ENCODE assay signal across 8 mouse cellular contexts in genomic region chr7:140953800-140954732, GRCm38 (mm10). TPM values are rescaled to one million over a fixed set of nuclear protein-coding genes. Genes with fewer than 3 reads are reported as not detected.
DNase-seq lines count a peak whose midpoint lies in the region; ATAC-seq and TF ChIP-seq lines count a peak whose summit lies in the region.

No protein-coding gene starts in this region.

- TF ChIP-seq POLR2A in MEL (IDR thresholded peaks at IDR 0.05; ENCODE audit: control insufficient read depth in 1 of 2, insufficient read depth in 1 of 2, low read depth in 1 of 2, low read length in 2 of 2, poor library complexity in 1 of 2) = 0 out of 4 replicates have a peak, but pooled peaks of 1 of the 2 experiments have one; percentile 24

- peak overlapping the region; percentile 69 to 70 for H3K4me3 ChIP-seq in MEL (ENCODE audit: control insufficient read depth in 1 of 2, insufficient read depth in 1 of 2, low read depth in 2 of 2, low read length in 2 of 2)
- 0 out of 2 replicates have a peak overlapping the region, but pooled peaks have one; percentile 34 for H3K4me3 ChIP-seq in hindbrain, embryonic 11.5 days (ENCODE audit: low read depth, low read length)
- H3K4me3 ChIP-seq in macrophage (ENCODE audit: inconsistent target) = peak overlapping the region; percentile 80

- no peak for TF ChIP-seq CTCF in MEL (IDR thresholded peaks at IDR 0.05 in 2 of 3, conservative IDR thresholded peaks at IDR 0.05 in 1 of 3; ENCODE audit: control insufficient read depth in 1 of 3, insufficient read depth in 1 of 3, low read depth in 2 of 3, low read length in 3 of 3, poor library complexity in 1 of 3, severe bottlenecking in 1 of 3)

- peak; percentile 24 to 33; a peak in 2 of 4 replicates for TF ChIP-seq EP300 in MEL (IDR thresholded peaks at IDR 0.05; ENCODE audit: low read depth in 1 of 2, low read length in 2 of 2)

- ATAC-seq in hindbrain, embryonic 11.5 days (ENCODE audit: low FRiP score) = no peak

- H3K27me3 ChIP-seq in MEL (ENCODE audit: control insufficient read depth in 1 of 2, insufficient read depth in 2 of 2, low read length in 2 of 2) = no peaks in the 10 kb centered on the region
- no peaks in the 10 kb centered on the region for H3K27me3 ChIP-seq in hindbrain, embryonic 11.5 days (ENCODE audit: control insufficient read depth, insufficient read depth, low read length)

- peak; percentile 79 for DNase-seq in A20 (ENCODE audit: low read depth, low spot score)
- peak; percentile 58 for DNase-seq in MEL (ENCODE audit: low read depth, low spot score)
- DNase-seq in hindbrain, embryonic 11.5 days (ENCODE audit: low spot score) = no peak
- no peak for DNase-seq in cerebellum, postnatal 14 days
- no peak for DNase-seq in adipocyte (ENCODE audit: low spot score)
- no peak for DNase-seq in embryo, embryonic 11 days
- no peak for DNase-seq in urinary bladder, postnatal 36 days (ENCODE audit: low spot score in 2 of 2)

- peaks cover 29% of the 10 kb centered on the region for H3K79me2 ChIP-seq in MEL (ENCODE audit: control insufficient read depth, insufficient read depth, low read length, poor library complexity)
- H3K79me2 ChIP-seq in macrophage (ENCODE audit: inconsistent target) = peaks cover 58% of the 10 kb centered on the region

- peak overlapping the region; percentile 46 for H3K9ac ChIP-seq in MEL (ENCODE audit: control insufficient read depth, low read depth, low read length, poor library complexity, severe bottlenecking)
- no peak overlapping the region for H3K9ac ChIP-seq in hindbrain, embryonic 11.5 days (ENCODE audit: low read depth, low read length)

- no peak for TF ChIP-seq RAD21 in MEL (IDR thresholded peaks at IDR 0.05; ENCODE audit: low read depth, low read length)

- H3K36me3 ChIP-seq in MEL (ENCODE audit: control insufficient read depth in 1 of 2, insufficient read depth in 2 of 2, low read length in 2 of 2) (peaks cover 0 to 14% of the 10 kb centered on the region in 2 experiments; a peak in 2 of 4 replicates), macrophage (ENCODE audit: inconsistent target) (peaks cover 16% of the 10 kb centered on the region)
- no peaks in the 10 kb centered on the region for H3K36me3 ChIP-seq in hindbrain, embryonic 11.5 days (ENCODE audit: control insufficient read depth, insufficient read depth, low read length)

- peak overlapping the region; percentile 53 for H3K4me2 ChIP-seq in hindbrain, embryonic 11.5 days (replicated peaks; ENCODE audit: low read depth, low read length)

- H3K9me3 ChIP-seq in MEL (replicated peaks; ENCODE audit: insufficient read depth, low read length) = no peaks in the 10 kb centered on the region
- no peaks in the 10 kb centered on the region for H3K9me3 ChIP-seq in hindbrain, embryonic 11.5 days (ENCODE audit: control insufficient read depth, low read length)

- H3K27ac ChIP-seq in MEL (ENCODE audit: control insufficient read depth, low read depth, low read length) (peak overlapping the region; percentile 22; the same call in 1 of the 2 replicates), macrophage (peak overlapping the region; percentile 94)
- no peak overlapping the region for H3K27ac ChIP-seq in hindbrain, embryonic 11.5 days (ENCODE audit: low read depth, low read length)

- 69% methylated on average over 15 of the region's 15 CpGs for WGBS in hindbrain, embryonic 11.5 days
- WGBS in macrophage (ENCODE audit: missing documents) = 9% methylated on average over 15 of the region's 15 CpGs

- peaks cover 0 to 21% of the 10 kb centered on the region in 2 experiments; a peak in 3 of 4 replicates for H3K4me1 ChIP-seq in MEL (ENCODE audit: control insufficient read depth in 1 of 2, insufficient read depth in 2 of 2, low read length in 2 of 2)
- H3K4me1 ChIP-seq in hindbrain, embryonic 11.5 days (replicated peaks; ENCODE audit: control insufficient read depth, insufficient read depth, low read length) = no peaks in the 10 kb centered on the region; the same call in 1 of the 2 replicates

TF ChIP-seq in MEL, 35 proteins besides CTCF, POLR2A, EP300 and RAD21 (continues in another document):
- TF ChIP-seq USF1 (IDR thresholded peaks at IDR 0.05; ENCODE audit: low read depth, low read length) (no peak), POLR2AphosphoS2 (IDR thresholded peaks at IDR 0.05; ENCODE audit: low read length) (no peak), ETS1 (IDR thresholded peaks at IDR 0.05; ENCODE audit: low read depth, low read length) (peak; percentile 86), MYC (IDR thresholded peaks at IDR 0.05; ENCODE audit: low read depth, low read length) (no peak), SIN3A (IDR thresholded peaks at IDR 0.05; ENCODE audit: low read length) (peak; percentile 88), BHLHE40 (IDR thresholded peaks at IDR 0.05; ENCODE audit: borderline replicate concordance, low read depth, low read length) (no peak), POLR2AphosphoS5 (IDR thresholded peaks at IDR 0.05; ENCODE audit: borderline replicate concordance, low read depth, low read length) (no peak), CHD1 (IDR thresholded peaks at IDR 0.05; ENCODE audit: low read depth, low read length) (no peak), CHD2 (IDR thresholded peaks at IDR 0.05; ENCODE audit: low read length) (no peak), ELF1 (IDR thresholded peaks at IDR 0.05; ENCODE audit: low read depth, low read length) (peak; percentile 37; the same call in 1 of the 2 replicates), MEF2A (IDR thresholded peaks at IDR 0.05; ENCODE audit: extremely low read depth, insufficient replicate concordance, low read depth, low read length, poor library complexity, severe bottlenecking) (0 out of 2 replicates have a peak, but pooled peaks have one; percentile 60), ZNF384 (IDR thresholded peaks at IDR 0.05; ENCODE audit: low read depth, low read length) (no peak), GATA1 (IDR thresholded peaks at IDR 0.05; ENCODE audit: low read depth, low read length) (no peak), GABPA (IDR thresholded peaks at IDR 0.05; ENCODE audit: low read depth, low read length) (no peak)

RNA-seq across cellular contexts. Expression of gene Gm45717, which starts 1.7 kb away (rescaled TPM):
- total RNA-seq in MEL (2012; rRNA removed) = not detected in 2 replicates
- polyA plus RNA-seq in MEL (2012; ENCODE audit: insufficient read depth in 1 of 2, insufficient read length in 2 of 2, low read depth in 1 of 2, low replicate concordance in 2 of 2, missing spikeins in 1 of 2) = not detected
- not detected in 2 replicates for polyA plus RNA-seq in hindbrain, embryonic 11.5 days (2014; fragmentation: Nextera tagmentation; extraction: Ambion mirVana)
- 1 to 10 TPM in 5 of 26 experiments, not detected in 21; 3.0 to 7.9 (median 4.0) TPM for total RNA-seq in macrophage (2018; cell fraction: chromatin; rRNA removed)
- total RNA-seq in macrophage (2018; cell fraction: cytosol; rRNA removed) = under 1 TPM in 3 of 26 experiments, not detected in 23; 0.42 to 0.77 (median 0.47) TPM
- total RNA-seq in macrophage (2018; cell fraction: nucleus; rRNA removed) = 1 to 10 TPM in 3 of 26 experiments, not detected in 23; 3.0 to 3.6 (median 3.0) TPM
- polyA plus RNA-seq in macrophage (2018) = 0.87 TPM in 1 of 3 replicates, not detected in the others

RNA-seq across cellular contexts. Expression of gene Ifitm2, which starts 1.7 kb away (rescaled TPM):
- total RNA-seq in MEL (2012; rRNA removed) = 177 and 213 TPM in 2 replicates
- polyA plus RNA-seq in MEL (2012; ENCODE audit: insufficient read depth in 1 of 2, insufficient read length in 2 of 2, low read depth in 1 of 2, low replicate concordance in 2 of 2, missing spikeins in 1 of 2) (100 to 1,000 TPM in 1 of 2 experiments, not detected in 1; 317 TPM), macrophage (2018) (471 to 1,093 TPM (median 749 TPM) in 3 replicates)
- polyA plus RNA-seq in hindbrain, embryonic 11.5 days (2014; fragmentation: Nextera tagmentation; extraction: Ambion mirVana) = 290 and 308 TPM in 2 replicates
- total RNA-seq in macrophage (2018; cell fraction: chromatin; rRNA removed) = 100 to 1,000 TPM in 1 of 26 experiments, 10 to 100 TPM in 25; 15.1 to 108 (median 29.7) TPM
- total RNA-seq in macrophage (2018; cell fraction: cytosol; rRNA removed) = 1,000 to 10,000 TPM in 1 of 26 experiments, 100 to 1,000 TPM in 25; 564 to 1,058 (median 751) TPM
- total RNA-seq in macrophage (2018; cell fraction: nucleus; rRNA removed) = 100 to 1,000 TPM in 25 of 26 experiments, 10 to 100 TPM in 1; 46.7 to 361 (median 143) TPM

RNA-seq across cellular contexts. Expression of gene Ifitm5, which starts 4.0 kb away (rescaled TPM):
- total RNA-seq in MEL (2012; rRNA removed) = 0.31 TPM in 1 of 2 replicates, not detected in the other
- 1 to 10 TPM in 1 of 2 experiments, not detected in 1; 1.1 TPM for polyA plus RNA-seq in MEL (2012; ENCODE audit: insufficient read depth in 1 of 2, insufficient read length in 2 of 2, low read depth in 1 of 2, low replicate concordance in 2 of 2, missing spikeins in 1 of 2)
- 0.27 and 0.54 TPM in 2 replicates for polyA plus RNA-seq in hindbrain, embryonic 11.5 days (2014; fragmentation: Nextera tagmentation; extraction: Ambion mirVana)
- 10 to 100 TPM in 10 of 26 experiments, 1 to 10 TPM in 16; 3.1 to 25.5 (median 8.4) TPM for total RNA-seq in macrophage (2018; cell fraction: chromatin; rRNA removed)
- 1 to 10 TPM in 2 of 26 experiments, under 1 TPM in 23, not detected in 1; 0.22 to 1.3 (median 0.46) TPM for total RNA-seq in macrophage (2018; cell fraction: cytosol; rRNA removed)
- 10 to 100 TPM in 11 of 26 experiments, 1 to 10 TPM in 15; 3.0 to 27.1 (median 9.1) TPM for total RNA-seq in macrophage (2018; cell fraction: nucleus; rRNA removed)
- 0.30 to 1.0 TPM in 2 of 3 replicates, not detected in the other for polyA plus RNA-seq in macrophage (2018)

RNA-seq across cellular contexts. Expression of gene Pgghg, which starts 12.9 kb away (rescaled TPM):
- total RNA-seq in MEL (2012; rRNA removed) = 3.0 and 3.2 TPM in 2 replicates
- polyA plus RNA-seq in MEL (2012; ENCODE audit: insufficient read depth in 1 of 2, insufficient read length in 2 of 2, low read depth in 1 of 2, low replicate concordance in 2 of 2, missing spikeins in 1 of 2) = 1 to 10 TPM in 1 of 2 experiments, not detected in 1; 7.2 TPM
- polyA plus RNA-seq in hindbrain, embryonic 11.5 days (2014; fragmentation: Nextera tagmentation; extraction: Ambion mirVana) = 9.7 and 10.6 TPM in 2 replicates
- 10 to 100 TPM in 24 of 26 experiments, 1 to 10 TPM in 2; 9.5 to 26.3 (median 16.0) TPM for total RNA-seq in macrophage (2018; cell fraction: chromatin; rRNA removed)
- total RNA-seq in macrophage (2018; cell fraction: cytosol; rRNA removed) = 1 to 10 TPM; 3.7 to 9.5 (median 5.8) TPM
- 10 to 100 TPM in 24 of 26 experiments, 1 to 10 TPM in 2; 8.4 to 25.0 (median 13.3) TPM for total RNA-seq in macrophage (2018; cell fraction: nucleus; rRNA removed)
- polyA plus RNA-seq in macrophage (2018) = 6.3 to 9.2 TPM (median 7.2 TPM) in 3 replicates

RNA-seq across cellular contexts. Expression of gene Ifitm1, which starts 13.0 kb away (rescaled TPM):
- total RNA-seq in MEL (2012; rRNA removed) = 0.23 TPM in 1 of 2 replicates, not detected in the other
- polyA plus RNA-seq in MEL (2012; ENCODE audit: insufficient read depth in 1 of 2, insufficient read length in 2 of 2, low read depth in 1 of 2, low replicate concordance in 2 of 2, missing spikeins in 1 of 2) = not detected
- polyA plus RNA-seq in hindbrain, embryonic 11.5 days (2014; fragmentation: Nextera tagmentation; extraction: Ambion mirVana) = 6.9 and 7.8 TPM in 2 replicates
- total RNA-seq in macrophage (2018; cell fraction: chromatin; rRNA removed) = 100 to 1,000 TPM in 1 of 26 experiments, 10 to 100 TPM in 25; 10.2 to 127 (median 30.9) TPM
- 10 to 100 TPM in 5 of 26 experiments, 1 to 10 TPM in 21; 2.6 to 12.8 (median 6.1) TPM for total RNA-seq in macrophage (2018; cell fraction: cytosol; rRNA removed)
- 100 to 1,000 TPM in 7 of 26 experiments, 10 to 100 TPM in 18, 1 to 10 TPM in 1; 9.7 to 177 (median 37.1) TPM for total RNA-seq in macrophage (2018; cell fraction: nucleus; rRNA removed)
- 4.7 to 18.2 TPM (median 4.8 TPM) in 3 replicates for polyA plus RNA-seq in macrophage (2018)

Comparison
In these comparisons a context has a peak if more than half of its experiments do, and no peak if none do; other contexts are left out.
1. DNase-seq: peak in A20 (single experiment) and MEL (single experiment); none in hindbrain, embryonic 11.5 days (single experiment), cerebellum, postnatal 14 days (0 of 2), adipocyte (single experiment), embryo, embryonic 11 days (single experiment) and urinary bladder, postnatal 36 days (0 of 2).
2. Peak in every context shown above with its lines, with median percentiles within 50 percentile points of each other: H3K4me3 ChIP-seq.